Mouse (Mus musculus) cerebellum, postnatal 25 days (tissue): ENCODE data around the gene R3hdm2.

Experiments used
- DNase-seq, 2 experiments: peaks; one replicate each; pipeline ENCODE4 v3.0.0; 2021; ENCODE audit warnings: mixed read lengths in 2 of 2

The R3hdm2 gene

DNA sequence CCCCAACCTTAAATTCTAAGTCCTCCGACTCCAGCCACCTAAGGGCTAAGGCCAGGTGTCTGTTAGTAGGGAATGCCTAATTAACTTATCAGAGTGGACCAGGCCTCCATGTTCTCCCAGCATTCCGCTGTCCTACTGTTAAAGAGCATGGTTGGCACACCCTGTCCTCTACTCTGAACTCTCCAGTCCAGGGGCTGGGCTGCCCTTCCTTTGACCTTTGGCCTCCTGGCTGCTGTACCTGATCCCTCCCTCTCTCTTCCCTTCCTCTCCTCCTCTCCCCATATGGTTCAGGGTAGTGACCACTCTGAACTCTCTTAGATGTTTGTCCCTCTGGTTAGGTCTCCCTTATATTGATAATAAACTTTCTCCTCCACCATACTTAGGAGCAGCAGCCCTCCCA is 45.7 kb downstream of the R3hdm2 start:
- no peak for DNase-seq

DNA sequence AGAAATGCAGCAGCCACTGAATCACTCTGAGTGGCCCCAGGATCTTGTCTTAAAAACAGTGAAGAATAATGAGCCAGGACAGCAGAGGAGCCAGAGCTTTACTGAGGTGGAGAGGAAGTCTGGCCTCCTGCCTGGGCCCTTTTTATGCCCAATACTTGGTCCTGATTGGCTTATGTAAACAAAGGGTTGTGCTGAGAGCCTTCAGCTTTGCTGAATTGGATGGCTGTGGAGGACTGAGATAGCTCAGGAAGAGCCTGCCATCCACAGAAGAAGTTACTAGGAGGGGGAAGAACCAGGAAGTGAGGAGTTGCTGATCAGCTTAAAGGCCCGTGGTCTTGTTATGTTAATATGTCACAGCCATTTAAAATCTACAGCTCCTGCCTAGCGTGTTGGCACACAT is 46.5 kb downstream of the R3hdm2 start:
- DNase-seq = peak in 1 of 2 experiments; percentile 44

DNA sequence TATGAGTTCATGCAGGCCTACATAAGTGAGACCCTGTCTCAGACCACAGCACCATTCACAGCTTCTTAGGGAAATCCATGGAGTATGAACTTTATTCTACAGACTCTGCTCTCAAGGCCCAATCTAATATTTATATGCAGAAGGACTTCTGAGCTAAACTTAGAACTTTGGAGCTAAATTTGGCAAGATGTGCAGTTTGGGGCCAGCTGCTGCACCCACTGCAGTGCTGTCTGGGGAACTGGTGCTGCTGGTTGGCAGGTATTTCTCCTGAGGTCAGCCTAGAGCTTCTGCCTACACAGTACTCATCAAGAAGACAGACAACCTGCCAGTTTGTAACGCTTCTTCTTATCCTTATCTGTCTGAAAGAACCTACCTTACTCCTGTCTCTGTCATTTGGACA is 47.0 kb downstream of the R3hdm2 start:
- no peak for DNase-seq

DNA sequence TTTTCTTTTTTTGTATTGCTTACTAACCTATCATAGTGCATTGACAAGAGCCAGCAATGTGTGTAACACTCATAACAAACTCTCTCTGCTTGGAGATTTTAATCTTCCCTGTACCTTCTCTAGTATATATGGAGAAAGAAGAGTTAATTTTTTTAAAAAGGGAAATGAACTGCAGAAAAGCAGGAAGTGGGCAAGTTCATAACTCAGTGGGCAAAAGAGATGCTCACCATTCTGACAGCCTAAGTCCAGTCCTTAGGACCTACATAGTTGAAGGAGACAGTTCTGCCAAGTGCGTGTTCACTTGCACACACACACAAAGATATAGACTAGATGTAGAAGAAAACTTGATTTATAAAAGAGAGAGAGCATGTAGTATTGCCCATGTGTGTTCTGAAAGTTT is 47.9 kb downstream of the R3hdm2 start:
- no peak for DNase-seq

DNA sequence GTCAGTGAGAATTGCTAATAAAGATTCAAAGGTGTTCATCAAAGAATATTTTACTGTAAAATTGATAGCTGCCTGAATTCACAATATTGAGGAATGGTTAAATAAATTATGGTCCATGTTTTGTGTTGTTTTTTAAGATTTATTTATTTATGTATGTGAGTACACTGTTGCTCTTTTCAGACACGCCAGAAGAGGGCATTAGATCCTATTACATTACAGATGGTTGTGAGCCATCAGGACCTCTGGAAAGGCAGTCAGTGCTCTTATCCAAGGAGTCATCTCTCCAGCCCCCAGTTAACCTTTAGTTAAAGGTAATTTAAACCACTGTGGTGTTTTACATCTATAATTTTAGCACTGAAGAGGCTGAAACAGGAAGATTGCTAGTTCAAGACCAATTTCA is 49.4 kb downstream of the R3hdm2 start:
- DNase-seq = no peak

DNA sequence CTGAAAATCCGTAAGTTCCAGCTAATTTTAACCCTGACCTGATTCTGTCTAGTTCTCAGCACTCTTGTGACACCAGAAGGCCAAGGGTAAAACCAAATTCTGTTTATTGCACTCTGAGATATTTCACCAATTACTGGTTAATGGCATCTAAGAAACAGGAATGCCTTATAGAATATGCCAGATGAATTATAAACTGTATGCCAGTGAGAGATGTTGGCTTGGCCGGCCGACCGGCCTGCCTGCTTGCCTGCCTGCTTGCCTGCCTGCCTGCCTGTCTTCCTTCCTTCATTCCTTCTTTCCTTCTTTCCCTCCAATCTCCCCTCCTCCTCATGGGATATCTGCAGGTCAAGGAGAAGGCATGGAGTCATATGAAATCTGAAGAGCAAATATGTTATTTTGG is 52.3 kb downstream of the R3hdm2 start:
- no peak for DNase-seq

DNA sequence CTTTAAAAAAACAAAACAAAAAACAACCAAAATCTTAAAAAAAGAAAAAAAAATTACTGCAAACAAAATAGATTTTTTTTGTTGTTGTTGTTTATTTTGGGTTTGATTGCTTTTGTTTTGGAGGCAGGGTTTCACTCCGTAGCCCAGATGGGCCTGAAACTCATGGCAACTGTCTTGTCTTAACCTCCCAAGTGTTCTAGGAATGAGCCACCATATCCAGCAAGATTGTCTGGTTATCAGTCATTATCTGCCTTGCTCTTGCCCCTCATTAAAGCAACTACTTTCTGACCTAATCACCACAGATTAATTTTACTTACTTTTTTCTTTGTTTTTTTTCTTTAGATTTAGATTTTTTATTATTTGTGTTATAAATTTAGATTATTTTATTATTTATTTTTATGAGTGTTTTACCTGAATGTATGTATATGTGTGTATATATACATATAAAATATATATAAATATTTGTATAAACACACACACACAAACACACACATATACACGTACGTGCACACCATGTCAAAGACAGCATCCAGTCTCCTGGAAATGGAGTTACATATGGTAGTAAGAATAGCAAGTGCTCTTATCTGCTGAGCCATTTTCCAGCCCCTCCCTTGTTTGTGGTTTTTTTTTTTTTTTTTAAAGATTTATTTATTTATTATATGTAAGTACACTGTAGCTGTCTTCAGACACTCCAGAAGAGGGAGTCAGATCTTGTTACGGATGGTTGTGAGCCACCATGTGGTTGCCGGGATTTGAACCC is 57.4 kb downstream of the R3hdm2 start:
- DNase-seq = no peak

DNA sequence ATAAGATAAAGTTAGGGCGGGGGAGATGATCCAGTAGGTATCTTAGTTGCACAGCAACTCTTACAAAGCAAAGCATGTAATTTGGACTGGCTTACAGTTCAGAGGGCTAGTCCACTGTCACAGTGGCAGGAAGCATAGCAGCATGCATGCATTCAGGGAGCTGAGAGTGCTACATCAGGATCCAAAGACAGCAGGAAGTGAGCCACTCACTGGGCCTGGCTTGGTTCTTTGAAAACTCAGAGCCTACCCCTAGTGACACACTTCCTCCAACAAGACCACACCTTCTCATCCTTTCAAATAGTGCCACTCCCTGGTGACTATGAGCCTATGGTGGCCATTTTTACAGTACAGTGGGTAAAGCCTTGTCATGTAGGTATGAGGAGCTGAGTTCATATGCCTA is 73.6 kb downstream of the R3hdm2 start:
- DNase-seq = no peak

DNA sequence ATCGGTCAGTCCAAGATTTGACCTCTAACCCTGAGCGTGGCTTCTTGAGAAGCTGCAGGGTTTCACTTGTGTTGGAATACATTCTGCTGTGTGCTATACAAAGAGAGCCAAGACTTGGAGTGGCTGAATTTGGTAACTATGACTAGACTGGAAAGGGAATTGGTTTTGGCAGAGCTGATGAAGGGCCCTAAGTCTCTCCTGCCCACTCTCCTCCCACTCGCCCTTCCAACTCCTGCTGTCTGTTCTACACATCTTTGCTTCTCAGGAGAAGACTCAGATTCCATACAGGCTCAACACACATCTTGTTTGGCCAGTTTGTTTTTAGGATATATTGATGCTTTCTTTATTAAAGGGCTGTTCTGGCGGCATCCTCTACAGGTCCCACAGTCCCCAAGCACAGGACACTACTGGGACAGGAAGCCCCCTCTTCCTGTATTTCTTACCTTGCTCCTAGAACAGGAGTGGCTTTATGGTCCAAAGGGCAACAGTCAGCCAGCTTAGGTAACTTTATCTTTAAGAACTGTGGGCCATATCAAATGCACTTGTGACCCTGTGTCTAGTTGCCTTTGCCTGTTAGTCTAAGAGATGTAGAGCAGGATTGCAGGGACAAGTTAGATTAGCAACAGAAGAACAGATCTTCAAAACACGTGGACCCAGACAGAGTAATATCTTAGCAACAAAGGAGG is 82.4 kb downstream of the R3hdm2 start:
- DNase-seq = no peak

DNA sequence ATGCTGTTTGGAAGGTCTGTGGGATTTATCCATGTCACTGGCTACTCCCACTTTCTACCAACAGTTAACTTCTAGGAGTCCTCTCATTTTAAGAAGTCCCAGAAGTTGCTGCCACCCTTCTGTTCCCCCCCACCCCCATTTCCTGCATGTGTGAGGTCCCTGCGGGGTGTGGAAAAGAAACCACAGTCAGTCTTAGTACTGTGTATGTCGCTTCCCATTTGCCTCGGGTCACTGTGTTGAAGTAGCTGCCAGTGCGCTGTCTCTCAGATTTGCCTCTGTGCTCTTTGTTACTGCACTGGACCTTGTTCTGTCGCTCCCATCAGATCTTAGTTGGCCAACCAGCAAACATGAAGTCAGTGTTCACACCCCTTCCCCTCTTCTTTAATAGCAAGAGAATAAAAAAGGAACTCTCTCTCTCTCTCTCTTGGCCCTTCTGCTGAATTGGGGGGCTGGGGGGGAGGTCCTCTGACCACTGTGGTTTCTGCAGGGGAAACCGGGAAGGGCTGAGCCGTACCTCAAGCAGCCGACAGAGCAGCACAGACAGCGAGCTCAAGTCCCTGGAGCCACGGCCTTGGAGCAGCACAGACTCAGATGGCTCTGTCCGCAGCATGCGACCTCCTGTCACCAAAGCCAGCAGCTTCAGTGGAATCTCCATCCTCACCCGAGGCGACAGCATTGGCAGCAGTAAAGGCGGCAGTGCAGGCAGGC is 91.3 kb downstream of the R3hdm2 start:
- no peak for DNase-seq

DNA sequence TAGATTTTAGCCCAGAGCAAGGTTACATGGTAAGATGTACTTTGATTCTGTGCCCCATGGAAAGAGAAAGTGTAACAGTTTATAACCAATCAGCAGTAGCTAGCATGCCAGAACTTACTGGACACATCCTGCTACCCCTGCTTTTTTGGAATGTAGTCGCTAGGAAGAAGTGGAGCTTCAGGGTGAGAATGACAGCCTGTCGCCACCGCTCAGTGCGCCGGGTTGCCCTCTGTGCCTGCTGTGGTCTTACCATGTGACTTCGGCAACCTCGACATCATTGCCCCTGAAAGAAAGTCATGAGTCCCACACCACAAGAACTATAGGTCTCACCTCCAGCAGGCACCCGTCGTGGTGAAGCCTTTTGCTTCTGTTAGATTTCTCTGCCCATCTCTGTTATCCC is 92.6 kb downstream of the R3hdm2 start:
- no peak for DNase-seq

DNA sequence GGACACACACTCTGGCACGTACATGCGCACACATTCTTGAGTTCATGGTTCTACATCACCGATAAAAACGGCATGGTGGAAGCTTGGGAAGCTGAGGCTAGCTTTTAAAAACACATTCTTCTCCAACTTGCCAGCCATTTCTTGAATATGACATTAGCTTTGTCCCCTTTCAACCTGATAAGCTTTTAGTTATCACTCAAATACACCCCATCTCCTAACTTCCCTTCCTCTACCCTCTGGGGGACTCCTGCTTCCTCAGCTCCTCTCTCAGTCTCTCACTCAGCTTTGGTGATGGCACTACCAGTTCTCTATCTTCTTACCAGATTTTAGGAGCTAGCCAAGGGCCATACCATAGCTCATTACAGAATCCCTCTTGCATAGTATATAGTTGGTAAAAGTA is 95.0 kb downstream of the R3hdm2 start:
- DNase-seq = no peak

DNA sequence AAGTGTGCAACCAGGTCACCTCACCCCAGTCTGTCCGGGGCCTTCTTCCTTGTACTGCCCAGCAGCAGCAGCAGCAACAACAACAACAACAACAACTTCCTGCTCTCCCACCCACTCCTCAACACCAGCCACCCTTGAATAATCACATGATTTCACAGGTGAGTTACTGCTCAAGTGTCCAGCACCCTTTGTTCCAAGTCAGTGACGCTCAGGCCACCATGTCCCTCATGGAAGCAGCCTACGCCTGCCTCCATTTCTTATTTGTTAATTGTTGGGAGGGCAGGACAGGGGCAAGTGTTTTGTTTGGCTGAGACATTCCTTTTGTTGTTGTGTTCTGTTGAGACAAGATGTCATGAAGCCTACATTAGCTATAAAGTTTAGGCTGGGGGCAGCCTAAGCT is 96.4 kb downstream of the R3hdm2 start:
- no peak for DNase-seq

DNA sequence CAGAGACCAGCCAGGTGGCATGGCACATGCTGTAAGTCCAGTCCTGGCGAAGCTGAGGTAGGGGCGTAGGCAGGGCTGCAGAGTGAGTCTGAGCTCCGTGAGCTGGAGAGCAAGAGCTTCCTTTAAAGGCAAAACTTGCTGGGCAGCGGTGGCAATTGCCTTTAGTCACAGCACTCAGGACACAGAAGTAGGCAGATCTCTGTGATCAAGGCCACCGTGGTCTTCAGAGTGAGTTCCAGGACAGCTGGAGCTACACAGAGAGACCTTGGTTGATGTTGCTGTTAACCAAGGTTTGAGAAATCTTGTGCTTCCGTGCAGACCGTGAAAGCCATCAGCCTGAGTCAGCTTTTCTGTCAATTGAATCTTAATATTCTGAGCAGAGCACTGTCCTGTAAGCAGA is 97.2 kb downstream of the R3hdm2 start:
- DNase-seq = no peak

DNA sequence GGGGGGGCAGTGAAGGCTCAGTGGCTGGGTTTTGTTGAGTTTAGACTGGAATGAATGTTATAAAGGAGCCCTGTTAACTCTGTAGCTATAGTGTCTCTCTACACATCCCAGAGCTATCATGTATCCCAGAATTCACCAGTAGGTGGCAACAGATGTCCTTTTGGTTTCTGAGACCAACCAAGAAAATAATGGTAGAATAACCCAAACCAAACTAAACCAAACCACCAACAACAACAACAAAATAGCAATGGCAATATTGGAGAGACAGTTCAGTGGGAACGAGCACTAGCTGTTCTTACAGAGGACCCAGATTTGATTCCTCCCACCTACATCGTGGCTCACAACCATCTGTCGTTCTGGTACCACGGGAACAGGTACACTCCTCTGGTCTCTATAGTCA is 99.0 kb downstream of the R3hdm2 start:
- peak in 1 of 2 experiments; percentile 68 for DNase-seq

DNA sequence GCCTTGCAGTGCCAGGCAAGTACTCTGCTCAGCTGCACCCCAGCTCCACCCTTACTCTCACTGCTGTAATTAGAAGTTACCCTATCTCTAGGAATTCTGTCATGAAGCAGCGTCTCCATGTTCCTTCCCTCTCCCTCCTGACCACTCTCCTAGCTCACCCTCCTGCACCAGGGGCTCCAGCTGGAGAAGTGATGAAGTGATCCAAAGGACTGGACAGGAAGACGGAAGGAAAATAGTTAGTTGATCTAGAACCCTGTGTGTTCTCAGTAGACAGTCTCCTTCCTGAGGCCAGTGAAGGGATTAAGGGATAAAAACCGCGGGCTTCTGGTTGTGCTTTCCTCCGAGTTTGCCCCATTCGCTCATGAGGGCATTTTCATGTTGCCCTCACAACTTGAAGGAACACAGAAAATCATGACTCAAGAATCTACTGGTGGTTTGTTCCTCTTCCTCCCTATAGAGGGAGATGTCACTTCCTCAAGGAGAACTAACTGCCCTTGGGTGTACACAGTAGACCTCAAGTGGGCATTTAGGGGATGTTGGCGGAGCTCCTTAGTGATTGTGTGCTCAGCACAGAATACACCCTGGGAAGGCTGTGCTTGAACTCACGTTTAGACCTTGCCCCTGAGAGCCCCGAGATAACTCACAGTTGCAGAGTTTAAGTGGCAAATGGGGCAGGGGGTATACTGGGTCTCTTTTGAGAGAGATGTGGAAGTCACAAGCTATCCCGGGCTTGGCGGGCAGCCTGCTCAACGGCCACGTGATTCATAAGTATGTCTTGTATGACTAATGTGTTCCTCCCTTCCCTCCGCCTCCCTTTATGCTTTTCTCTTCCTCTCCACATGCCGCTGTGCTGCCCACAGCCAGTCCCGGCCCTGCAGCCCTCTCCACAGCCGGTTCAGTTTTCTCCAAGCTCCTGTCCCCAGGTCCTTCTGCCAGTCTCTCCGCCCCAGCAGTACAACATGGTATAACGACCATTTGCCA is 101.0 kb downstream of the R3hdm2 start:
- peak in 1 of 2 experiments; percentile 51 for DNase-seq

DNA sequence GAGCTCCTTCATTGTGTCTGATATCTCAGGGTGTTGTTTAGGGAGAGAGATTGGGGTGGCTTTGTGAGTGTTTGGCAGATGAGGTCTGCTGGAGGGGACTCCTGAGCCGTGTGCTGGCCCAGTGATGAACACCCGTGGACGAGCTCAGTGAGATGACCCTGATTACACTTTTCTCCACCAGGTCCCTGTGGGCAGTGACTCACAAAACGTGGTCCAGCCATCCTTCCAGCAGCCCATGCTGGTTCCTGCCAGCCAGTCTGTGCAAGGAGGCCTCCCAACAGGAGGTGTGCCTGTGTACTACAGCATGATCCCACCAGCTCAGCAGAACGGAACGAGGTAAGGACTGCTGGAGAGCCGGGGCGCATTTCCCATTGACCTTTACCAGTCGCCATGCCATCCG is 105.1 kb downstream of the R3hdm2 start:
- DNase-seq = peak in 1 of 2 experiments; percentile 12

DNA sequence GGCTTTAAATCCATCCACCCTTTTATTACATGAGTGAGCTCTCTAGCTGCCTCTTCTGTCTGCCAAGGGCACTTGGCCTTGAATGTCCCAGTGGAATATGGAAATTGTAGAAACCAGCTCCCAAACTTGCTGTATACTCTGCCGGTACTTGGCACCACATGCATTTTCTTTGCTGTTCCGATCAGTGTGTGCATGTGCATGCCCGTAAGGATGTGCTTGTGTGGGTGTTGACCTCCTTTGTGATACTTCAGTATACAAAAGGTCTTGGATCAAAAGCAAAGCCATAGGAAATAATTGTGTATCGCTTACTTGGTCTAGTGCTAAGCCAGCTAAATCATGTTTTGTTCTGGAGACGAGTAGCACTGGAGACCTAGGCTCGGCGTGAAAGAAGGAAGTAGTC is 108.7 kb downstream of the R3hdm2 start:
- no peak for DNase-seq

DNA sequence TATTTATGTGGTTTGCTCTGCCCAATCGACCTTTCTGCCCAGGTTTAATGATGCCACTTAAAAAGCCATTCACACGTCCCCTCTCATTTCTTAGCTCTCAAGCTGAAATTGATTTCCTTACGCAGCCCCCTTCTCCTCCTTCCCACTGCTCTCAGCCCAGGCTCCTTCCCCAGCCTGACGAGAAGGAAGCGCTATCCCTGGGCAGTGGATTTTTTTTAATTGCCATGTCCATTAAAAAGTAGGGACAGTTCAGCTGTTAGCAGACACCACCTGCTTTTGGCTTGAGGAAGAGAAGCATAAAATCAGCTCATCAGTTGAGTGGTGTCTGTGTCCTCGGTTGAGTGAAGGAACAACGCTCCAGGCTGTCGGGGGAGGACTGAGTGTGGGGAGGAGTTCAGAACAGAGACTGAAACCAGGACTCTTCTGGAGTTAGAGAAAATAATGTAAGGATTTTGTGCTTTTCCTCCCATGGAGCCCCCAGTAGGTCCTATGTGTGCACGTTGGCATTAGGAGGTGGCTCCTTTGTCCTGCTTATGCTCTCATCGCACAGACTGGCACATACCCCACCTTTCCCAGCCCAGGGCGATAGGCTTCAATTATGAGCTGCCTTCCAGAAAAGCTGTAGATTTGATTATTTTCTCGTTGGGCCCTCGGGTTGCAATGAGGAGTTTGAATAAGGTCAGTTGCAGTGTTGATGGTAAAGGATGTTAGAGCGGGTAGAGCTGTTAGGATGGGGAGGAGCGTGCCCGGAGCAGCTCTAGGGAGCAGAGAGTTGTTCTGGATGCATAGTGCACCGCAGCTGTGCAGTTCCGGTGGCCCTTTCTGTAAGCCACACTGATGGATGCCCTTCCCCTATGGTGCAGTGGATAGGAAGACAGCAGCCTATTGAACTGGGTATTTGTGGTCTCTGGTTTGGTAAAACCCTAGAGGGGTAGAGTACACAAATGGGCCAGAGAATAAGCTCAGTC is 110.3 kb downstream of the R3hdm2 start:
- DNase-seq = peak in 1 of 2 experiments; percentile 30

DNA sequence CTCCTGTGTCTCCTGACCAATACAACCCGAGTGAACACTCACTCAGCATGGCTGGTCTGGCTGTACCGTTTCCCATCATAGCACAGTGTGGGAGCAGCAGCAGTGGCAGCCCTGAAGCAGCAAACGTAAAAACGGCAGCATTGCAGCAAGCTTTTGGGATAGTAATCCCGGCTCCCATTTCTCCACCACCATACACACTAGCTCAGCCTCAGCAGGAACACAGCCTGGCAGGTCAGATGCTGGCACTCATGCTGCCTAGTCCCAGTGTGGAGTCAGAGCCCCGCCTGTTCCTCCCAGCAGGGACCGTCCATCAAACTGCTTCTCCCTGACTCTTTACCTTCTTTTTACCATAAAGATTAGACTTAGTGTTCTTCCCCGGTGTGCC is 111.0 kb downstream of the R3hdm2 start:
- peak; percentile 52 to 56 for DNase-seq

DNA sequence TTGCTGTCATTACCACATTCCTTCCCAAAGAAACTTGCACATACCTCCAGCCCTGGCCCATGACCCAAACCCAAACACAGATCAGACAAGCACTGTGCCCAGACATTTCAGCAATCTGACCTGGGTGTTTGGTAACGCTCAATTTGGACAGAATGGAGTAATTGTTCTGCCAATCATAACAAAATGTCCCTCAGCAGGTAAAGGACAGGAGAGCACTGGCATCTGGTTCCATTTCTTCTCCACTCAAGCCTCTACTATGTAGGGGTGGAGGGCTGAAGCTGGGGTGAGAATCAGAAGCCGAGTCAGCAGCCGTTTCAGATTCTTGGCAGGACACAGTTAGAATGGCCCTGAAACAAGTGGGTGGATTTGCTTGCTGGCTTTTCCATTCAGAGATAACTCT is 112.0 kb downstream of the R3hdm2 start:
- DNase-seq = no peak

DNA sequence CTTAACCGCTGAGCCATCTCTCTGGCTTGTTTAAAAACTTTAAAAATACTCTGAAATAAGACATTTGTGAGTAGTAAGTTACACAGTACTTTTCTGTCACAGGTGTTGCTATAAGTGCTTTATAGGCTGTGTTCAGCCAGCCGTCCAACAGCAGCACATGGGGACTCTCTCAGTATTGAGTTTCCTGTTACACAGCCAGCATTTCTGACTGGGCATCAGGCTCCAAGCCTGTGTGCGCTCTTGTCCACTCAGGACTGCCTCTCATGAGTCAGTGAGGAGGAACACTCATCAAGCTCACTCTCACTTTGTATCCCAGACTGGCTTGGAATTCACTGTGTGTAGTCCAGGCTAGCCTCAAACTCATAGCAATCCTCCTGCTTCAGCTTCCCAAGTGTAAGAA is 116.0 kb downstream of the R3hdm2 start:
- DNase-seq = no peak
